Mouse (Mus musculus): ENCODE data around the gene Rbm44.

Rbm44 gene

DNA sequence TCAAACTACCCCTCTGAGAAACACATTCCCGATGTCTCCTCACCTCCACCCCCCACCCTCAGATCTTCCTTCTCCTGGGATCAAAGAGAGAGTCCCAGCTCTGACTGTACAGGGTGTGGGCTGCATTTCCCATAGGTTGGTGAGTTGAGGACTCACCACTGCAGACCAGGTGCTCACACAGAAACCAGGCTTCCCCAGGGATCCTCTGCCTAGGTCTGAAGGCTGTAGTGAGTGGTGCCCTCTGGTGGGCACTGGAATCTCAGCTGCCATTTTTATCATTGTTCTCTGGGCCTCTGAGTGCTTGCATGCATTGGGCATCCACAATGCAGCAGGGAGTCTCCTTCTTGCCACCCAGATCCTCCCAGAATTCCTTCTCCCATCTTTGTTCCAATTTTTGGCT is 66.2 kb downstream of the Rbm44 start:
- no peak for DNase-seq (ENCODE audit: low spot score)

DNA sequence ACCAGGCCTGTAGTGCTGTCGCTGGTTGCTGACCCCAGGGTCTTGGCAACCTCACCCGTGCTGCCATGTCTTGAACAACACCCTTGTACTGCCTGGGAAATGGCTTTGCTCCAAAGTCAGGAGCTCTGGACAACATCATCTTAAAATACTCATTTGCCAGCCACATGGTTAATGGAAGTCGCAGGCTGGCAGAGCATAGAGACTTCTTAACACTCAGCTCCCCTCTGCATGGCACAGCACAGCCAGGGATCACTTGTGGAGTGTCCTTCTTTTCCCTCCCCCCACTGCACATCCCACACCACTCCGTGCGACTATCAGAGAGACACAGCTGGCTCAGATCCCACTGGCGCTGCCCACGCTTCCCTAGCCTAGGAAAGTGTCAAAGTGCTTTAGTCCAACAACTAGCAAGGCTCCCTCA is 66.7 kb downstream of the Rbm44 start:
- no peak for DNase-seq (ENCODE audit: low spot score)

DNA sequence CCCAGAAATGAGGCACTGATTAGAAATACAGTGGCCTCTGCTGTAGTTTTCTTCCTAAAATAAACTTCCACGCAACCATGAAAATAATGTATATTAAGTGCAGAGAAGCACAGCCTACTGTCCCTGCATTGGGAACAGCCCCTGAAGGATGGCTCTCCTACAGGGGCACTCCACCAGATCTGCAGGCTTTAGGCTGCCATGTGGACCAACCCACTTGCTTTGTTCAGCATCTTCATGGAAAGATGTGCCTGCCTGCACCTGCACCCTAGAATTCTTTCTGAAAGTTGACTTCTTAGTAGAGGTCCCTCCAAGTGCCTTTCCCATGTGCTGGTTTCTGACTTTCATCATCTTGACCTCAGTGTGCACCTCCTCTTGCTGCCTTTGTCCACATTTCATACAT is 70.4 kb downstream of the Rbm44 start:
- no peak for DNase-seq (ENCODE audit: low spot score)

DNA sequence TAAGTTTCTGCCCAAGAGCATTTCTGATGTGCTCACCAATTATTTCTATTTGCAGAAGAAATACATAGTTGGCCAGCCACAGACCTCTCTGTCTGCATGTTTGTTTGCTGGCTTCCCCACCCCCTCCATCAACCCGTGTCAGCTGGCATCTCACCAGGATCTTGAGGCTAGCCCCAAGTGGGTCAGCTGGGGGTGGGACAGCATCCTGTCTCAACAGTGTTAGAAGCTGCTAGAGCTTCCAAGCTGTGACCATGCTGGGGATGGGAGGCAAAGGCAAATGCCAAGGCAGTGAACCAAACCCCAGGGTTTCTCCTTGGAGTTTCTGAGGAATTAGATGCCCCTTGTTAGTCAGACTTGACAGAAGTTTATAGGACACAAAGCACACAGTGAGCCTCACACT is 71.1 kb downstream of the Rbm44 start:
- no peak for DNase-seq (ENCODE audit: low spot score)

DNA sequence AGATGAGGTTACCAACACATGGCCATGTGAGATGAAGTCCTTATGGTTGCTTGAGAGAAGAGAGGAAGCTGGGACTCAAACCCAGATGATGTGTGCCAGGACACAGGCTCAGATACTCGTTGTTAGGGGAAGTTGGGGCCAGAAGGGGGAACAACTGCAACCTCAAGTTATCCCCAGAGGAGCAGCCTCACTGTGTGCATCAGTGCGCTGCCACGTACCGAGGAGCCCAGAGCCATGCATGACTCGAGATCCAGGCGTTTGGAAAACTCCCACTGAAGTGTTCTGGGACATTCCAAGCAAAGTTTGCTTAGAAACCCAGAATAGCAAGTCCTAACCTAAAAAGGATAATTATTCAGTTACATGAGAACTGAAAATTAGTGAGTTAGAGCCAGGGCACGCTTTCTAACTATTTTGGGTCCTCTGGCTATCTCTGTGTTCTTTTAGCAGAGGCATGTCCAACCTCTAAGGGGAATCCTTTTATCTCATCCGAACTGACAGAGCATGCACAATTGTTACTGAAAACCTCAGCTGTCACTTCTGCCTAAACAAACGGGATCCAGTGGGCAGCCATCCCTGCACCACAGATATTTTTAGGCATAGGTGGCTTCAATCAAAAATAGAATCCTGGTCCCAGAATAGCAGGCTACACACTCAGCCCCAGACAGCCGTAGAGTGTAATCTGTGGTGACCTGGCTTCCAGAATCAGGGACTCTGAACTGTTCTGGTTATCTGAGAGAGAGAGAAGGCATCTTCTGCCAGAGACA is 71.8 kb downstream of the Rbm44 start:
- DNase-seq (ENCODE audit: low spot score): no peak

DNA sequence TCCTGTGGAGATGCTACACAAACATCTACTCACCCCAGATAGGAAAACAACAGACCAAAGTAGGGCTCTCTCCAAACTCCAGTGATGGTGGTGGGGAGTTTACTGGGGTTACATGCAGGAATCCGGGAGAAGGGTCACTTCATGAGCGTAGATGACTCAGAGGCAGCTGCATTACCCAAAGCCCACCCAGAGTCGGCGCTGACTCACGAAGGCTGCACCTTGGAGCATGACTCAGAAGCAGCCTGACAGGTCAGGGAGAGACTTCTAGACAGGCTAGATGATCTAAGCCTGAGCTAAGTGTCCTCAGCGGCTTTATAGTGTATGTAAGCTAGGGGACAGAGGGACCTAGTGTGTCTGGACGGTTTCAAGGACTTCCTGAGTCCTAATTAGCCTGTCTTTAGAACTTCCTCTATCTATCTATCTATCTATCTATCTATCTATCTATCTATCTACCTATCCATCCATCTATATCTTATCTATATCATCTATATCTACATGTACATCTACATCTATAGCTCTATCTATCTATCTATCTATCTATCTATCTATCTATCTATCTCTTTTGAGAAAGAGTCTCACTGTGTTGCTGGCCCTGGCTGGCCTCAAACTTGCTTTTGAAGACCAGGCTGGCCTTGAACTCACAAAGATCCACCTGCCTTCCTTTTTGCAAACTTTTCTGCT is 74.9 kb downstream of the Rbm44 start:
- no peak for DNase-seq (ENCODE audit: low spot score)

DNA sequence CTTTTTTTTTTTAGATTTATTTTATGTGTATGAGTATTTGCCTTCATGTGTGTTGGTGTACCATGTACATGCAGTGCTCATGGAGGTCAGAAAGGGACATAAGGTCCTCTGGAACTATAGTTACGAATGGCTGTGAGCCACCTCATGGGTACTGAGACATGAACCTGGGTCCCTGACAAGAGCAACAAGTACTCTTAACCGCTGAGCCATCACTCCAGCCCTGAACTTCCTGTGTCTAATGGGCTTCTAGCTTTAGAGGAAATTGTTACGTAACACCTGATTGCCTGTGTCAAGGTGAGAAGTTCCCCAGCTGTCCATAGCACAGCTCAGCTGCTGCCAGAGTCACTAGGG is 75.4 kb downstream of the Rbm44 start:
- DNase-seq (ENCODE audit: low spot score): no peak
